Mouse (Mus musculus) MEL (cell line): ENCODE results near the gene Prim1. TPM values are rescaled to one million over a fixed set of nuclear protein-coding genes. Genes with fewer than 3 reads are reported as not detected.

Experiments
- DNase-seq: peaks from one replicate; pipeline ENCODE4 v3.0.0; 2011; ENCODE audit warnings: low read depth, low spot score
- H3K27ac ChIP-seq: 2 replicates; pipeline ENCODE4 v1.5.1; 2012; ENCODE audit warnings: low read depth, mild to moderate bottlenecking, control low read depth, low read length, moderate library complexity; ENCODE audit not compliant: control insufficient read depth
- H3K27me3 ChIP-seq, 2 experiments: fragments of 150-350 bp in 1 of 2; sonication (generic) in 1 of 2; 2 replicates each; pipeline ENCODE4 v1.6.1; 2012; ENCODE audit warnings: low read length in 2 of 2, mild to moderate bottlenecking in 2 of 2, improper control_type of control experiment in 1 of 2, moderate library complexity in 1 of 2; ENCODE audit not compliant: insufficient read depth in 2 of 2, control insufficient read depth in 1 of 2
- H3K36me3 ChIP-seq, 2 experiments: 2 replicates each; pipeline ENCODE4 v1.6.1; 2012 to 2014; ENCODE audit warnings: low read length in 2 of 2, improper control_type of control experiment in 1 of 2, inconsistent platforms in 1 of 2, mild to moderate bottlenecking in 1 of 2; ENCODE audit not compliant: insufficient read depth in 2 of 2, control insufficient read depth in 1 of 2
- H3K4me1 ChIP-seq, 2 experiments: fragments of 150-350 bp in 1 of 2; sonication (generic) in 1 of 2; 2 replicates each; pipeline ENCODE4 v1.6.1; 2012; ENCODE audit warnings: low read length in 2 of 2, improper control_type of control experiment in 1 of 2, mild to moderate bottlenecking in 1 of 2; ENCODE audit not compliant: insufficient read depth in 2 of 2, control insufficient read depth in 1 of 2
- H3K4me3 ChIP-seq, 2 experiments: fragments of 150-350 bp in 1 of 2; sonication (generic) in 1 of 2; 2 replicates each; pipeline ENCODE4 v1.5.1; 2012; ENCODE audit warnings: low read depth in 2 of 2, low read length in 2 of 2, mild to moderate bottlenecking in 2 of 2, moderate library complexity in 2 of 2, control low read depth in 1 of 2, improper control_type of control experiment in 1 of 2; ENCODE audit not compliant: control insufficient read depth in 1 of 2, insufficient read depth in 1 of 2
- H3K79me2 ChIP-seq: 2 replicates; pipeline ENCODE4 v1.6.1; 2012; ENCODE audit warnings: mild to moderate bottlenecking, low read length, moderate library complexity; ENCODE audit not compliant: control insufficient read depth, poor library complexity, insufficient read depth
- H3K9ac ChIP-seq: 2 replicates; pipeline ENCODE4 v1.6.1; 2012; ENCODE audit warnings: low read depth, mild to moderate bottlenecking, control low read depth, low read length, moderate library complexity; ENCODE audit not compliant: control insufficient read depth, poor library complexity, severe bottlenecking
- H3K9me3 ChIP-seq: fragments of 150-350 bp; sonication (generic); replicated peaks from 2 replicates; pipeline ENCODE4 v1.6.1; 2012; ENCODE audit warnings: mild to moderate bottlenecking, low read length, improper control_type of control experiment, moderate library complexity; ENCODE audit not compliant: insufficient read depth
- CHD2 ChIP-seq: IDR thresholded peaks from 2 replicates; pipeline ENCODE4 v1.6.1; 2011; ENCODE audit warnings: low read length, improper control_type of control experiment
- ETS1 ChIP-seq: IDR thresholded peaks from 2 replicates; pipeline ENCODE4 v1.6.1; 2012; ENCODE audit warnings: low read depth, mild to moderate bottlenecking, inconsistent platforms, low read length, improper control_type of control experiment, moderate library complexity
- HCFC1 ChIP-seq: IDR thresholded peaks from 2 replicates; pipeline ENCODE4 v1.6.1; 2012; ENCODE audit warnings: low read depth, mild to moderate bottlenecking, inconsistent platforms, low read length, improper control_type of control experiment, moderate library complexity
- JUND ChIP-seq: IDR thresholded peaks from 2 replicates; pipeline ENCODE4 v1.6.1; 2011; ENCODE audit warnings: low read depth, mild to moderate bottlenecking, improper control_type of control experiment, low read length
- MAZ ChIP-seq: IDR thresholded peaks from 2 replicates; pipeline ENCODE4 v1.6.1; 2012; ENCODE audit warnings: low read depth, mild to moderate bottlenecking, inconsistent platforms, low read length, improper control_type of control experiment
- MXI1 ChIP-seq: IDR thresholded peaks from 2 replicates; pipeline ENCODE4 v1.6.1; 2011; ENCODE audit warnings: mild to moderate bottlenecking, low read depth, low read length, improper control_type of control experiment
- NELFE ChIP-seq: IDR thresholded peaks from 2 replicates; pipeline ENCODE4 v1.6.1; 2011; ENCODE audit warnings: low read depth, low read length, improper control_type of control experiment
- POLR2A ChIP-seq, 2 experiments: IDR thresholded peaks; 2 replicates each; pipeline ENCODE4 v1.6.1; 2011 to 2012; ENCODE audit warnings: low read length in 2 of 2, mild to moderate bottlenecking in 2 of 2, control low read depth in 1 of 2, improper control_type of control experiment in 1 of 2, low read depth in 1 of 2, moderate library complexity in 1 of 2; ENCODE audit not compliant: control insufficient read depth in 1 of 2, insufficient read depth in 1 of 2, poor library complexity in 1 of 2
- POLR2AphosphoS5 ChIP-seq: IDR thresholded peaks from 2 replicates; pipeline ENCODE4 v1.6.1; 2012; ENCODE audit warnings: low read depth, borderline replicate concordance, mild to moderate bottlenecking, inconsistent platforms, low read length, moderate library complexity, mixed read lengths
- RAD21 ChIP-seq: IDR thresholded peaks from 2 replicates; pipeline ENCODE4 v1.6.1; 2011; ENCODE audit warnings: mild to moderate bottlenecking, low read depth, low read length, improper control_type of control experiment
- RCOR1 ChIP-seq: IDR thresholded peaks from 2 replicates; pipeline ENCODE4 v1.6.1; 2012; ENCODE audit warnings: low read depth, mild to moderate bottlenecking, inconsistent platforms, low read length, improper control_type of control experiment
- TAL1 ChIP-seq: IDR thresholded peaks from 2 replicates; pipeline ENCODE4 v1.6.1; 2012; ENCODE audit warnings: mild to moderate bottlenecking, inconsistent platforms, low read length, moderate library complexity, mixed read lengths
- TBP ChIP-seq: IDR thresholded peaks from 2 replicates; pipeline ENCODE4 v1.8.0; 2011; ENCODE audit warnings: low read depth, low read length, improper control_type of control experiment
- TCF12 ChIP-seq: IDR thresholded peaks from 2 replicates; pipeline ENCODE4 v1.6.1; 2014; ENCODE audit warnings: low read depth, mild to moderate bottlenecking, inconsistent platforms, low read length, improper control_type of control experiment, moderate library complexity
- ZKSCAN1 ChIP-seq: IDR thresholded peaks from 2 replicates; pipeline ENCODE4 v1.6.1; 2012; ENCODE audit warnings: low read depth, mild to moderate bottlenecking, inconsistent platforms, low read length, improper control_type of control experiment, moderate library complexity
- ZNF384 ChIP-seq: IDR thresholded peaks from 2 replicates; pipeline ENCODE4 v1.6.1; 2012; ENCODE audit warnings: low read depth, mild to moderate bottlenecking, inconsistent platforms, low read length, improper control_type of control experiment
- polyA plus RNA-seq, 2 experiments: library from polyadenylated mRNA; stranded (reverse) in 1 of 2; unstranded in 1 of 2; fragments of >175 nt in 1 of 2; fragments of >200 nt in 1 of 2; gene quantifications; 2 replicates each; pipeline versions ENCODE4 v1.2.1 to v1.2.4; 2012; ENCODE audit warnings: low replicate concordance in 2 of 2, low read depth in 1 of 2; ENCODE audit not compliant: insufficient read length in 2 of 2, insufficient read depth in 1 of 2, missing spikeins in 1 of 2
- total RNA-seq: library from RNA; depleted of rRNA; stranded (reverse); fragments of 300-350 nt; gene quantifications from 2 replicates; pipeline ENCODE4 v1.2.3, GENCODE M21; 2012

The Prim1 gene
- total and polyA plus RNA-seq, 3 experiments, result 71.5 to 74.0 TPM; not detected in 1

- TF ChIP-seq ETS1 (no peak), HCFC1 (peak; percentile 99), TBP (peak; percentile 80; the same call in 1 of the 2 replicates), MAZ (no peak)
Measured at GRCm38 (mm10) chr10:128015068-128015934, at the start of gene Prim1 (continued).

- no peaks in the 10 kb centered on the region for H3K4me1 ChIP-seq
- no peak overlapping the region for H3K27ac ChIP-seq
- no peak overlapping the region for H3K4me3 ChIP-seq
- H3K9me3 ChIP-seq, result no peaks in the 10 kb centered on the region
- no peaks in the 10 kb centered on the region for H3K79me2 ChIP-seq
- H3K36me3 ChIP-seq, result no peaks in the 10 kb centered on the region
- H3K9ac ChIP-seq, result no peak overlapping the region
- no peak for TF ChIP-seq ZNF384
- no peak for TF ChIP-seq POLR2AphosphoS5
- no peak for TF ChIP-seq MXI1
- no peak for TF ChIP-seq CHD2
- TF ChIP-seq NELFE, result no peak
- TF ChIP-seq TCF12, result no peak
- TF ChIP-seq POLR2A (IDR thresholded peaks at IDR 0.05; ENCODE audit: control insufficient read depth in 1 of 2, insufficient read depth in 1 of 2, low read depth in 1 of 2, low read length in 2 of 2, poor library complexity in 1 of 2), result no peak
- no peak for TF ChIP-seq JUND
- TF ChIP-seq RCOR1, result no peak
- no peak for TF ChIP-seq RAD21
- DNase-seq, result no peak
- peaks cover 6 to 16% of the 10 kb centered on the region in 2 experiments for H3K27me3 ChIP-seq
Measured at GRCm38 (mm10) chr10:127966506-127966905, 48.5 kb upstream of the Prim1 start.

- Histone ChIP-seq H3K79me2 (no peaks in the 10 kb centered on the region), H3K27ac (no peak overlapping the region), H3K4me1 (no peaks in the 10 kb centered on the region), H3K36me3 (no peaks in the 10 kb centered on the region), H3K27me3 (peaks cover 3 to 15% of the 10 kb centered on the region in 2 experiments), H3K9ac (no peak overlapping the region)
- DNase-seq, result peak; percentile 11
- 0 out of 2 replicates have a peak, but pooled peaks have one; percentile 11 for TF ChIP-seq TCF12
- TF ChIP-seq ZKSCAN1, result no peak
- peak; percentile 41 for TF ChIP-seq TAL1
- TF ChIP-seq, all 39 proteins: peak for 2
- H3K9me3 ChIP-seq, result no peaks in the 10 kb centered on the region
- no peak overlapping the region for H3K4me3 ChIP-seq
Measured at GRCm38 (mm10) chr10:127969820-127970219, 45.1 kb upstream of the Prim1 start.
